Mouse (Mus musculus): ENCODE measurements around the gene Klhl26. TPM values are rescaled to one million over a fixed set of nuclear protein-coding genes. Genes with fewer than 3 reads are reported as not detected.

The Klhl26 gene
- total RNA-seq, 2 experiments from 2014 or later: 3.5 to 4.7 TPM

DNA sequence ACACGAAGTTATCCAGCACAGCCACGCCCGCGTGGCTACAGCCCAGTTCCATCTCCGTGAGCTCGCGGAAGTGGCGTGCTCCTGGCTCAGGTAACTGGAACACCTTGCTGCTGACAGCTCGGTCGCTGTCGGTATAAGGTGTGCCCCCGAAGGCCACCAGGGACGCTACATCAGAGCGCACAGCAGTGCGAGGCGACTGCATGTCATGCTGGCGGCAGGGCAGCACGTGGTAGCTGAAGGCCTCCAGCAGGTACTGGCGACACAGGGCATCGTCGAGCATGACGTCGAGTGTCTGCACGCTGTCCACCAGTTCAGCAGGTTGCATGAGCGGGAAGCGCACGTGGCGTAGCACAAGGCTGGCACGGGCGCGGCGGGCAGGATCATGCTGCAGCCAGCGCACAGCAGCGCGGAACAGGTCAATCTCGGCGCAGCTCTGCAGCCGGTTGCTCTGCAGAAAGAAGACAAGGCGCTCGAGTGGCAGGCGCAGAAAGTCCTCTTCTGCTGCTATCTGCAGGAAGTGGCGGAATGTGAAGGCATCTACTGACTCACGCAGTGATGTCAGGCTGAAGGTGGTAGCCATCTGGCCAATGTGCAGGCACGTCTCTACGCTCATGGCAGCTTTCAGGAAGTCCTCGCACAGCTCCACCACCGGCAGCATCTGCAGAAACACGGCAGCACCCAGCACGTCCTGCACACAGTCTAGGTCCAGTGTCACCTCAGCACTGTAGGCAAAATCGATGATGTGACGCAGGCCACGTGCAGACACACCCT, 24.4 kb downstream of the Klhl26 start:
- no peak for ATAC-seq (replicated peaks; ENCODE audit: poor library complexity)

DNA sequence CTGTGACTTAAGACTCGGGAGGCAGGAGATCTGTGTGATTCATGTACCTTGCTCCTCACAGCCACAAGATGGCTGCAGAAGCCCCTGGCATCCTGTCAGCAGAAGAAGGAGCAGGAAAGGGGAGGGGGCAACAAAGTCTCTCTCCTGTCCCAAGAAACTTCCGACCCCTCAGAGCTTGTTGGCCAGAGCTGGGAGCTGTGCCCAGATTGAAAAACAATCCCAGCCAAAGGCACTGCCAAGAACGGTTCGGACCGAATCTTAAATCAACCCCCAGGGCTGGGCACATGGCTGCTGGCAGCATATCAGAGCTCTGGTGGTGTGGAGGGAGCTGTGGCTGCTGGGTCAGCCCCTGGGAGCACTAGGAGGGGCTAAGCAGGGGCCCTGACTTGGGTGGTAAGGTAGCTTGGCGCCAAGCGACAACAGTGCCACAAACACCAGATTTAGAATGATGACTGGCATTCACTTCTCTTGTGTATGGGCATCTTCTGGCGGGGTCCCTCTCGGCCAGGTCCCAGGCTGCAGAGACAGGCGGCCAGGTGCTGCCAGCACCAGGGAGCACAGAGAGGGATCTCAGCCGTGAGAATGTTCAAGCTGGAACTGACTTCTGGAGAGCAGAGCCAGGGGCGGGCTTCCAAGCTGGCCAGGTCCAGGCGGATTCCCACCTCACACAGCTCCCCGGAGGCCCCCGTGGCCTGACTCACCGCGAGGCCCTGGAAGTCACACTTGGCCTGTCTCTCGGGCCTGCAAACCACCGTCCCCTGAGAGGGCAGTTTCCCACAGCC, 28.9 kb downstream of the Klhl26 start:
- ATAC-seq (replicated peaks; ENCODE audit: poor library complexity): no peak

DNA sequence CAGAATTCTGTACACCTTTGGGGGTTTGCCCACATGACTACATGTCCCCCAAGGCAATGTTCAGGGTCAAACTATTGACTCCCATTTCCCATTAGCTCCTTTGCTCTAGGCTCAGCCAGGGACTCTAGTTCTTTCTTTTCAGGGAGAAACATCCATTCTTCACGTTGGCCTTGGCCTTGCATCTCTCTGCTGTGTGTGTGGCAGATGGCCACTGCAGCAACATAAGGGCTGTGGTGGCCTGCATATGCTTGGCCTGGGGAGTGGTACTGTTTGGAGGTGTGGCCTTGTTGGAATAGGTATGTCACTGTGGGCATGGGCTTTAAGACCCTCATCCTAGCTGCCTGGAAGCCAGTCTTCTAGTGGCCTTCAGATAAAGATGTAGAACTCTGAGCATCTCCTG, 30.8 kb downstream of the Klhl26 start:
- ATAC-seq (replicated peaks; ENCODE audit: poor library complexity): no peak

DNA sequence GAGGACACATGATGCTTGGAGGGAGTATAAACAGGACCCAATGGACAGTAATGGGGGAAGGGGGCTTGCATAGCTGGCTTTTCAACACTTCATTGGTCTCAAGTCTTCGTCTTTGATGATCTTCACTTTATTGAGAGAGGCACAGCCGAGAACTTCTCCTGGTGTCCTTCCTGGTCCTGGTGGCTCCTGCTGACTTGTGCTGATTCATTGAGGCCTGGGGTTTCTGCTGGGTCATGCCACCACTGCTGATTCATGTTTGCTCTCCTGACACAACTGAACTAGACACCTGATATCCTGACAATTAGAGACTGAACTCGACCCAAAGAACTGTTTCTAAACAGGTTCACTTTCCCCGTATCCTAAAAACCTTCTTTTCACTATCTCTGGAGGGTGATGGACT, 33.4 kb downstream of the Klhl26 start:
- ATAC-seq (replicated peaks; ENCODE audit: poor library complexity): no peak

DNA sequence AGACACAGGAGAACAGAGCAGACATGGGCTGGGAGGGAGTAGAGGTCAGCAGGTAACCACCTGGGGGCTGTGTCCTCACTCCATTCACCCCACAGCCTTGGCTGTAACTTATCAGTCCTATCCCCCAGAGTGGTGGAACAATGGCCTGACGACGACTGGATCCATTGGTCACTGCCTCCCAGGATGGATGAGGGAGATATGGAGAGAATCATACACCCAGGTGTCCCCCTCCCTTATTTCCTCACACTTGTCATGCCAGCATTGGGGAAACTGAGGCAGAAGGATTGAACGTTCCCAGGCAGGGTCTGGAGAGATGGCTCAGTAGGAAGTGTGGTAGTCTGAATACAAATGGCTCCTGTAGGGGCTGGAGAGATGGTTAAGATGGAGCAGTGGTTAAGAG, 35.2 kb downstream of the Klhl26 start:
- ATAC-seq (replicated peaks; ENCODE audit: poor library complexity): no peak

DNA sequence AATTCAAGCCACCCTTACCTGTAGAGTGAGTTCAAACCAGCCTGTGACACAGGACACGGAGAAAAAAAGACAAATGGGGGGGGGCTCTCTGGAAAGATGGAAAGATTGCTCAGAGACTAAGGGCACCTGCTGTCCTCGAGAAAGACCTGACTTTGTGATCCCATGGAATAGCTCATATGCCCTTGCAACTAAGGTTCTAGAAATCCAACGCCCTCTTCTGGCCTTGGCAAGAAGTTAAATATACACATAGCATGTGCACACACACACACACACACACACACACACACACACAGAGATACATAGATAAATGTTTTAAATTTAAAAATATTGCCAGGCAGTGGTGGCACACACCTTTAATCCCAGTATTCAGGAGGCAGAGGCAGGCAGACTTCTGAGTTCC, 36.5 kb downstream of the Klhl26 start:
- ATAC-seq (replicated peaks; ENCODE audit: poor library complexity): no peak

DNA sequence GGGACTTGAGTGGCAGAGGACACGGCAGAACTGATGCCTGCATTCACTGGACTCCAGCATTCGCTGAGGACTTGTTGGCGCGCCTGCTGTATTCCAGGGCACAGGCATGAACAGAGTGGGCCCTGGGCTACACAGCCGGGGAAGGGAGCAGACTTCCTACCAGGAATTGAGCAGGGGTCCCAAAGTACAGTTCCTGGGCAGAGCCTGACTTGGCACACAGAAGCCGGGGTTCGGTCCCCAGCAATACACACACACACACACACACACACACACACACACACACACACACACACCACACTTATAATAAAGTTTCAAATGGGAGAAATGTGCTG, 37.0 kb downstream of the Klhl26 start:
- ATAC-seq (replicated peaks; ENCODE audit: poor library complexity): no peak

DNA sequence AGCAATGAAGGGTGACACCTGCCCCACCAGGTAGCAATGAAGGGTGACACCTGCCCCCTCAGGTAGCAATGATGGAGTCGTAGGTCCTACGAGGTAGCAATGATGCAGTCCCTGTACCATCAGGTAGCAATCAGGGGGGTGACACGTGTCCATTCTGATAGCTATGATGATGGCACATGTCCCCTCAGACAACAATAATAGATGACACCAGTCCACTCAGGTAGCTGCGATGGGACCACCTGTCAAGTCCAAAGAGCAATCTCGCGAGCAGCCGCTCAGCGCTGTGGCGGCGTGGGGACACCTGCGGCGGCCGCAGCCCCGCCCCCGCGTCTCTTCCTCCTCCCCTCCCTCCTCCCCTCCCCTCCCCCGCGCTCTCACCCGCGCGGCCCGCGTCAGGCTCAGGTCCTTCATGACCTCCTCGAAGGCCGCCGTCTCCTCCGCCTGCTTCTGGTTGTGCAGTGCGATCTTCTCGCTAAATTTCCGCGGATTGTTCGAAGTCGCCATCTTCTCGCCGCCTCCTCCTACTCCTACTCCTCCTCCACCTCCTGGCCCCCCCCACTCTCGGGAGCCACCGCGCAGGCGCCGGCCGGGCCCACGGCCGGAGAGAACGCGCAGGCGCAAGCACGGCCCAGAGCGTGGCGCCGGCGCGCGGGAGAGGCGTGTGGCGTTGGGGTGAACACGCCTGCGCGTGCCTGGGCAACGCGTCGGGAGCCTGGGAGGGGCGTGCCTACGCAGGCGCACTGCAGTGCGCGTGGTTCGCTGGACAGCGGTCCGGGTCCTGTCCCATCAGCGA, 37.5 kb downstream of the Klhl26 start, which contains the start of gene Crtc1:
Gene Crtc1 (minus strand): TSS at position 525 of the 793 bp plus-strand sequence.
- ATAC-seq (replicated peaks; ENCODE audit: poor library complexity): peak; percentile 96

DNA sequence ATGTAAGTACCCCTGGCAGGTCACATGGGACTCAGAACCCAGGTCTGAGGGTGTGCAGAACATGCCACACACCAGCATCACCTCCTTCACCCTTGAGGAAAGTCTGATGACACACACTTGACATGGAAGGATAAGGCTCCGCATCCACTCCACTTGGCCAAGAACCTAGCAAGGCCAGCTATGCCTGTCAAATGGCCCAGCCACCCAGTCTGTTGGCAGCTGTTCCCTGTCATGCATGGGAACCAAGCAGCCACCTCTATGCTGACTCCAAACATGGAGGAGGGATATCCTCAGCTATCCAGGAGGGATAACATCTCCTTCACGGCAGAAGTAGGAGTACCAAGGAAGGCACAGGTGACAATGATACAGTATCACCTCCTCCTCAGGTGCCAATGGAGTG, 38.3 kb downstream of the Klhl26 start:
- ATAC-seq (replicated peaks; ENCODE audit: poor library complexity): no peak

DNA sequence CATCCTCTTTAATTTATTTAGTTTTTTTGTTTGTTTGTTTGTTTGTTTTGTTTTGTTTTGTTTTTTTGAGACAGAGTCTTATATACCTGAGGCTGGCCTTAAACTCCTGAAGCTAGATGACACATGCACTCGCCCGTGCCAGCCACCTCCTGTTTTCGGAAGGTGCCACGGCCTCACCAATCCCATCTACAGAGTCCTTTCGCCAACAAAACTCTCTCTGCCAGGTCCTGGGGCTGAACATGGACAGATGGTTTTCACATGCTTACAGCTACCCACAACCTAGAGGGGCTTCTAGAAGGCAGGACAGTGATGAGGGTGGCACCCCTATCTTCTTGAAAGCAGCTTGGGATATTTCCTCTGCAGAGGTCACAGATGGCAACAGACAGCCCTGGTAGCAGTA, 41.6 kb downstream of the Klhl26 start:
- ATAC-seq (replicated peaks; ENCODE audit: poor library complexity): no peak

DNA sequence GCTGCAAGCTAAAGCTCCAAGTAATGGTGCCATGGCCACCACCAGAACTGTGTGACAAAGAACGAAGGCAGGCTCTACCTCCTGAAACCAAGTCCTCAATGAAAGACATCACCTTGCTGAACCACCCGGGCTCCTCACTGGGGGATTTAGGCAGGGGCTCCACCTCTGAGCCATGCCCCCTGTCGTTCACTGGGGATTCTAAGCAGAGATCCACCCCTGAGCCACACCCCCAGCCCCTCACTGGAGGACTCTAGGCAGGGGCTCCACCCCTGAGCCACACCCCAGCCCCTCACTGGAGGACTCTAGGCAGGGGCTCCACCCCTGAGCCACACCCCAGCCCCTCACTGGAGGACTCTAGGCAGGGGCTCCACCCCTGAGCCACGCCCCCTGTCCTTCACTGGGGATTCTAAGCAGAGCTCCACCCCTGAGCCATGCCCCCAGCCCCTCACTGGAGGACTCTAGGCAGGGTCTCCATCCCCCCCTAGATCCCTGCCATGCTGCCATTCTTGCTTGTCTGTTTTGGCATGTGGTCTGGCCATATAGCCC, 43.7 kb downstream of the Klhl26 start:
- ATAC-seq (replicated peaks; ENCODE audit: poor library complexity): peak; percentile 29; the same call in 1 of the 2 replicates

DNA sequence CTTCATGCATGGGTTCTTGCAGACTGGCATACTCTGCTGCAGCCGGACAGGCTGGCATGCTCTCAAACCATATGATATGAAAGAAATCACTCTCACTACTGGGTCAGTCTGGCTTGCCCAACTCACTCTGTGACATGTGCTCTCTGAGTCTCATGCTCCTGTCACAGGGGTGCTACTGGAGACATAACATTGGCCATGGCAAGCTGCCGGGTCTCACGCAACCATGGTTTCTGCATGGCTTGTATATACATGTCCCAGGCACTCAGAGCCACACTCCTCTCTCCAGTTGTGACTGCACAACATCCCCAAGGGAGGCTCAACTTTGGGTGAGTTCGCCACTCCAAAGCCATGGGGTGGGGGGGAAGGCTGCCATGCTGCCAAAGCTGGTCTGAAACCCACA, 45.6 kb downstream of the Klhl26 start:
- no peak for ATAC-seq (replicated peaks; ENCODE audit: poor library complexity)

DNA sequence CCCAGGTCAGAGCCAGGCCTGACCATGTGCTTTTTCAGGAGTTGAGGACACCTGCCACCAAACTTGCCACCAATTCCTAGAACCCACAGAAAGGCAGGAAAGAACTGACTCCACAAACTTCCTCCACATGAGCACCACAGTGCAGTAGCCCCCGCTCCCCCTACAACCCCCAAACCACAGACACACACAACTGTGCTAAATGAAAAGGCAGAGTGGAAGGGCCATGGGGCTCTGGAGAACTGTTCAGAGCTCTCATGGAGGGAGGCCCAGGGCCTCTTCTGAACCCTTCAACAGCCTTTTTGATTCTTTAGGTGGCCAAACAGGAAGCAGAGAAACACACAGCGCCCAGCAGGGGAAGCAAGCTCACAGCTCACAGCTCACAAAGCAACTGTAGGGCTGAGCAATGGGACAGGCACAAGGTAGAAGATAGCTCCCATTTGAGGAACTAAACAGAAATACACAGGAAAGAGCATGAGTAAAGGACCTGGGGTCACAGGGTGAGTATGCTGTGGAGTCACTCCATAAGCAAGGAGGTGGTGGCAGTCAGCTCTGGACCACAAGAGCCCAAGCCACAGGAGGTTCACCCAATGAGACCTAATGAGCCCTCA, 50.4 kb downstream of the Klhl26 start:
- ATAC-seq (replicated peaks; ENCODE audit: poor library complexity): peak; percentile 62

DNA sequence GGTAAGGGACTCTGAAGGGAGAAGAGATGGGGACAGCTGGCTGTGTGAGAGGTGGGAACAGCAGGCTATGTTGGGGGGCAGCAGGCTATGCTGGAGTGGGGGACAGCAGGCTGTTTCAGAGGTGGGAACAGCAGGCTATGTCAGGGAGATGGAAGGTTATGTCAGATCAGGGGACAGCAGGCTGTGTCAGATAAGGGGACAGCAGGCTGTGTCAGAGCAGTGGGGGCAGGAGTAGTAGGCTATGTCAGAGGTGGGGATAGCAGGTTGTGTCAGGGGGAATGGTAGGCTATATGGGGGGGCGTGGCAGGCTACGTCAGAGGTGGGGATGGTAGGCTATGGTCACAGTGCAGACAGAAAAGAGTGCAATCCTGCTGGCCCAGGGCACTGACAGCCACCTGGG, 54.0 kb downstream of the Klhl26 start:
- ATAC-seq (replicated peaks; ENCODE audit: poor library complexity): peak; percentile 77

DNA sequence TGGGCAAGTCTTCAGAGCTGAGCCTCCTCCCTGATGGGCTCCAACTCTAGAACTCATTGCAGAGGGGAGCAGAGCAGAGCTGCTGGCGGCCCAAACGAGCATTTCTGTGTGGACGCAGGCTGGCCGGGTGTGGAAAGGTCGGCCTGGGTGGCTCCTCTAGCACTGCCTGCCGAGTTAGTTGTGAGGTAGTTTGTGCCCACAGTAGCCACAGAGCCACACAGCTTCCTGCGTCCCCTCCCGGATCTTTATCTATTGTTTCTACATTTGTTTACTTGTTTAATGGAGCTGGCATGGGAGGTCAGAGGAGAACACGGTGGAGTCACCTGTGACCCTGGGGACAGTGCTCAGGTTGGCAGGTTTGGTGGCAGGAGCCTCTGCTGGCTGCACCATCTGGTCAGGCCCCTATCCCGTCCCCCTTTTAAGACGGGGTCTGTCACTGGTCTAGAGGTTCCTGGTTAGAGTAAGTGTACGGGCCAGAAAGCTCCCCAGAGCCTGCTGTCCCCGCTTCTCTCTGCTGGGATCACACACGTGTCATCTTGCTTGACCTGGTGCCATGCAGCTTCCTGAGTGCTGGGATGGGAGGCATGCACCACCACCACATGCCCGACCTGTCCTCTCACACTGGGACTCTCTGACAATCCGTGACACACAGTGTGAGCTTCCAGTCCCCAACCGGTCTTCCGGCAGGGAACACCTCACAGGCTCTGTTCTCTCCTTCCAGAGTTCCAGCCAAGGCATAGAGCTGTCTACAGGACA, 55.2 kb downstream of the Klhl26 start:
- ATAC-seq (replicated peaks; ENCODE audit: poor library complexity): peak; percentile 40

DNA sequence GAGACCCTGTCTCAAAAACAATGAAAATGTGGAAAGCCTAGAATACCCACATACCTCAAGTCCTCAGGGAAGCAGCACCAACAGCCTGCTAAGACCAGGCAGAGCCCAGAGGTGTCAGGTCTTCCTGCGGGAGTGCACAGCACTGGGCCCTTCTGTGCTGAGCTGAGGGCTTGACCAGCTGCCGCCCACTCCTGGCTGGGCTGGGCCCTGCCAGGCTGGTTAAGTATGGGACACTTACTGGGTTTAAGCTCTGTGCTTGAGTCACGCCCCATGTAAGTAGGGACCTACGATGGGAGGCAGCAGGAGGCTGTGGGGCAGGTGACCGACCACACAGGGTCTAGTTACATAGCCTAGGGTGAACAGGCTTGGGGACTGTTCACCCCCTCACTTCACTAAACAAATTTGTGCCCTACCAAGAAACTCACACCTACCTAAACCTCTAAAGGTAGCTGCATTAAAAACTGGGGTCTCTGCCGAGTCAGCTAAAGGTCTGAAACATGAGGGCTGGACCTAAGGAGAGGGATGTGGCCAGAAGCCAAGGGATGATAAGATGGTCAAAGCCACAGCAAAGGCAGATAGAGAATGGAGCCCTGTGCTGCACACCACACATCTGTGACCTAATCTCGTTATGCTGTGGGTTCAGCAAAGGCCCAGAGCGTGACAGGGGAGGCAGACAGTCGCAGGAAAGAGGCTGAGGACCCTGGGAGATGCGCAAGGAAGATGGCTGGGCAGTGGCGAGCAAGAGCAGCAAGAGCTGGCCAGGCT, 56.7 kb downstream of the Klhl26 start:
- ATAC-seq (replicated peaks; ENCODE audit: poor library complexity): 0 out of 2 replicates have a peak, but pooled peaks have one; percentile 6

DNA sequence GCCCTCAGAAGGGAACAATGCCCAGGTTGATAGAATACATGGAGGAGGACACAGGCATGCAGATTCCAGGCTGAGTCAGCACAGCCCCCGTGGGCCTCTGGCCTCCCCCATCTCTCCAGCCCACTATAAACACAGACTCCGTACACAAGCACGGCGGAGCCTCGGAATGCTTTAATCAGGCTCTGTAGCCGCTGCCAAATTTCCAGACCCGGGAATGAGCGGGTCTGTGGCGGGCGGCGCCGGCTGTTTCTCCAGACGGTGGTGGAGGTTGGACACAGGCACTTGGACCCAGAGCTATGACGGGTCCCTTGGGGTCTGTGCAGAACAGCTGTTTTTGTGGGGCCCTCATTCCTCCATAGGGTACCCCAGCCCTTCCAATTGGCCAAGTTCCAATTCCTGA, 57.8 kb downstream of the Klhl26 start:
- ATAC-seq (replicated peaks; ENCODE audit: poor library complexity): no peak

DNA sequence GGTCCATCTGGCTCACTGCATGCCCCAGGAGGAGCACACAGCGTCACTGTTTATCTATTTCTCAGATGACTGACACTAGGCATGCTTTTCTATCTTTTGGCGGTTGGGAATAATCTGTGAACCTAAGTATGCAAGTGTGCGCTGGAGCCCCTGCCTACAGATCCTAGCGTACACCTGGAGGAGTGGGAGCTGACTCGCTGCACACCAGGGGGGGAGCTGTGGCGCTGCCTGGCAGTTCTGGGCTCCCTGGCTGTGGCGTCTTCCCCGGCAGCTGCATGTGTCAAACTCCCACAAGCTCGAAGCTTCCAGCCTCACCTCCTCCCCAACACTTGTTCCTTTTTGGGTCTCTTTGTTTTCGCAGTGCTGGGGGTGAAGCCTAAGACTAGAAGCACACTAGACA, 58.9 kb downstream of the Klhl26 start:
- ATAC-seq (replicated peaks; ENCODE audit: poor library complexity): no peak

DNA sequence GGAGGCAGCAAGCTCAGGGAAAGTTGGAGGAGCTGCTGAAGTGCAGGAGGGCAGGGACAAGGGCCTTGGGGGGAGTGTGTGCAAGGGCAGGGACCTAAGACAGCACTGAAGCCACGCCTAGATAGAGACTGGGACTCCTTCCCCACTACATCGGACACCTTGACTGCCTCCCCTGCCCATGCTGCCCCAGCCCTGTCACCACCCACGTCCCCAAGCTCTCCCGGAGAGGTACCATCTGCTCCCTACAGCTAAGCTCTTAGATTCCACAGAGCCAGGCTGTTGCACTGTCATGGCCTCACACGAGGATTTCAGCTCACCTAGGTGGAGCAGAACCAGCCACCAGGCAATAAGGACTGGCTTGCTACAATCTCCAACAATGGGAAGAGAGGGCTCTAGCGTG, 59.8 kb downstream of the Klhl26 start:
- no peak for ATAC-seq (replicated peaks; ENCODE audit: poor library complexity)
